Mouse (Mus musculus): Measurements from ENCODE around the gene Adat1. TPM values are rescaled to one million over a fixed set of nuclear protein-coding genes. Genes with fewer than 3 reads are reported as not detected.
"Not testable (repeated sequence)": the region's sequence is repeated elsewhere in the genome, so short reads cannot be mapped to it uniquely, and the experiment has no call there.

Adat1 gene
- polyA plus RNA-seq, 1 experiment from 2014 or later: 7.1 TPM

GRCm38 (mm10) chr8:111940171-111941100 lies 51.7 kb downstream of the Adat1 start, which contains the start of gene Gabarapl2:
Gene Gabarapl2, plus strand, starts transcription at chr8:111940703.
- H3K4me2 ChIP-seq: peak within 1 kb of the TSS; percentile 93
- H3K36me3 ChIP-seq (ENCODE audit: control insufficient read depth, insufficient read depth, low read length): peaks cover 3% of the 10 kb centered on the region; the same call in 1 of the 2 replicates
- no peaks in the 10 kb centered on the region for H3K27me3 ChIP-seq (ENCODE audit: control insufficient read depth, insufficient read depth, low read length)
- under 1% methylated on average over 65 of the region's 65 CpGs for WGBS (ENCODE audit: insufficient replicate concordance)
- peak within 1 kb of the TSS; percentile 84 for H3K9ac ChIP-seq (ENCODE audit: low read depth, low read length)
- H3K4me3 ChIP-seq (ENCODE audit: low read depth, low read length): peak within 1 kb of the TSS; percentile 91
- peaks cover 8% of the 10 kb centered on the region for H3K4me1 ChIP-seq (ENCODE audit: control insufficient read depth, insufficient read depth, low read length)
- no peaks in the 10 kb centered on the region for H3K9me3 ChIP-seq (replicated peaks; ENCODE audit: control insufficient read depth, low read length)
- ATAC-seq (replicated peaks; ENCODE audit: insufficient number of reproducible peaks, low FRiP score, low TSS enrichment): peak; percentile 94
- peak within 1 kb of the TSS; percentile 76 for H3K27ac ChIP-seq (ENCODE audit: low read depth, low read length)

- H3K9me3 ChIP-seq (replicated peaks; ENCODE audit: control insufficient read depth, low read length): no peaks in the 10 kb centered on the region
- H3K27ac ChIP-seq (ENCODE audit: low read depth, low read length): peak overlapping the region; percentile 76
- WGBS (ENCODE audit: insufficient replicate concordance): 10% methylated on average over 10 of the region's 10 CpGs
- H3K4me1 ChIP-seq (ENCODE audit: control insufficient read depth, insufficient read depth, low read length): peaks cover 8% of the 10 kb centered on the region
- no peaks in the 10 kb centered on the region for H3K36me3 ChIP-seq (ENCODE audit: control insufficient read depth, insufficient read depth, low read length)
- peak overlapping the region; percentile 93 for H3K4me2 ChIP-seq
- ATAC-seq (replicated peaks; ENCODE audit: insufficient number of reproducible peaks, low FRiP score, low TSS enrichment): peak; percentile 78
- H3K9ac ChIP-seq (ENCODE audit: low read depth, low read length): peak overlapping the region; percentile 73; the same call in 1 of the 2 replicates
- H3K27me3 ChIP-seq (ENCODE audit: control insufficient read depth, insufficient read depth, low read length): no peaks in the 10 kb centered on the region
- H3K4me3 ChIP-seq (ENCODE audit: low read depth, low read length): peak overlapping the region; percentile 91
Observed at GRCm38 (mm10) chr8:111939516-111940142, 52.5 kb downstream of the Adat1 start.

GRCm38 (mm10) chr8:111938076-111938985 lies 53.8 kb downstream of the Adat1 start:
- not testable (repeated sequence) for H3K36me3 ChIP-seq (ENCODE audit: control insufficient read depth, insufficient read depth, low read length); H3K4me2 ChIP-seq; H3K9me3 ChIP-seq (replicated peaks; ENCODE audit: control insufficient read depth, low read length); H3K4me3 ChIP-seq (ENCODE audit: low read depth, low read length); ATAC-seq (replicated peaks; ENCODE audit: insufficient number of reproducible peaks, low FRiP score, low TSS enrichment); H3K27ac ChIP-seq (ENCODE audit: low read depth, low read length); H3K4me1 ChIP-seq (ENCODE audit: control insufficient read depth, insufficient read depth, low read length); H3K9ac ChIP-seq (ENCODE audit: low read depth, low read length); H3K27me3 ChIP-seq (ENCODE audit: control insufficient read depth, insufficient read depth, low read length)
- WGBS (ENCODE audit: insufficient replicate concordance): 81% methylated on average over 9 of the region's 9 CpGs

GRCm38 (mm10) chr8:111937184-111937583 lies 54.9 kb downstream of the Adat1 start:
- Histone ChIP-seq H3K4me1 (ENCODE audit: control insufficient read depth, insufficient read depth, low read length) (peaks cover 8% of the 10 kb centered on the region), H3K36me3 (ENCODE audit: control insufficient read depth, insufficient read depth, low read length) (no peaks in the 10 kb centered on the region), H3K27ac (ENCODE audit: low read depth, low read length) (no peak overlapping the region), H3K4me3 (ENCODE audit: low read depth, low read length) (no peak overlapping the region), H3K27me3 (ENCODE audit: control insufficient read depth, insufficient read depth, low read length) (no peaks in the 10 kb centered on the region), H3K9me3 (replicated peaks; ENCODE audit: control insufficient read depth, low read length) (no peaks in the 10 kb centered on the region), H3K4me2 (no peak overlapping the region), H3K9ac (ENCODE audit: low read depth, low read length) (no peak overlapping the region)
- ATAC-seq (replicated peaks; ENCODE audit: insufficient number of reproducible peaks, low FRiP score, low TSS enrichment): no peak
- 70% methylated on average over 3 of the region's 3 CpGs for WGBS (ENCODE audit: insufficient replicate concordance)

GRCm38 (mm10) chr8:111934201-111934600 lies 57.9 kb downstream of the Adat1 start:
- H3K4me2 ChIP-seq: peak overlapping the region; percentile 99
- no peaks in the 10 kb centered on the region for H3K36me3 ChIP-seq (ENCODE audit: control insufficient read depth, insufficient read depth, low read length)
- ATAC-seq (replicated peaks; ENCODE audit: insufficient number of reproducible peaks, low FRiP score, low TSS enrichment): no peak
- no peaks in the 10 kb centered on the region for H3K27me3 ChIP-seq (ENCODE audit: control insufficient read depth, insufficient read depth, low read length)
- H3K9ac ChIP-seq (ENCODE audit: low read depth, low read length): no peak overlapping the region
- H3K4me1 ChIP-seq (ENCODE audit: control insufficient read depth, insufficient read depth, low read length): no peaks in the 10 kb centered on the region
- no peak overlapping the region for H3K27ac ChIP-seq (ENCODE audit: low read depth, low read length)
- WGBS (ENCODE audit: insufficient replicate concordance): 87% methylated on average over 2 of the region's 2 CpGs
- no peaks in the 10 kb centered on the region for H3K9me3 ChIP-seq (replicated peaks; ENCODE audit: control insufficient read depth, low read length)
- no peak overlapping the region for H3K4me3 ChIP-seq (ENCODE audit: low read depth, low read length)

GRCm38 (mm10) chr8:111933348-111934076 lies 58.6 kb downstream of the Adat1 start, which contains the start of gene Tmem231:
Gene Tmem231, minus strand, starts transcription at chr8:111933881.
- H3K4me2 ChIP-seq: peak within 1 kb of the TSS; percentile 99
- H3K27me3 ChIP-seq (ENCODE audit: control insufficient read depth, insufficient read depth, low read length): no peaks in the 10 kb centered on the region
- ATAC-seq (replicated peaks; ENCODE audit: insufficient number of reproducible peaks, low FRiP score, low TSS enrichment): peak; percentile 97
- no peaks in the 10 kb centered on the region for H3K9me3 ChIP-seq (replicated peaks; ENCODE audit: control insufficient read depth, low read length)
- peak within 1 kb of the TSS; percentile 73 for H3K4me3 ChIP-seq (ENCODE audit: low read depth, low read length)
- H3K36me3 ChIP-seq (ENCODE audit: control insufficient read depth, insufficient read depth, low read length): no peaks in the 10 kb centered on the region
- H3K27ac ChIP-seq (ENCODE audit: low read depth, low read length): peak within 1 kb of the TSS; percentile 57; the same call in 1 of the 2 replicates
- WGBS (ENCODE audit: insufficient replicate concordance): under 1% methylated on average over 53 of the region's 53 CpGs
- no peaks in the 10 kb centered on the region for H3K4me1 ChIP-seq (ENCODE audit: control insufficient read depth, insufficient read depth, low read length)
- H3K9ac ChIP-seq (ENCODE audit: low read depth, low read length): peak within 1 kb of the TSS; percentile 80

GRCm38 (mm10) chr8:111932580-111933336 lies 59.3 kb downstream of the Adat1 start:
- 28% methylated on average over 19 of the region's 19 CpGs for WGBS (ENCODE audit: insufficient replicate concordance)
- peak; percentile 46; the same call in 1 of the 2 replicates for ATAC-seq (replicated peaks; ENCODE audit: insufficient number of reproducible peaks, low FRiP score, low TSS enrichment)

More at GRCm38 (mm10) chr8:111932580-111933336, 59.3 kb downstream of the Adat1 start:
- Histone ChIP-seq H3K27me3 (ENCODE audit: control insufficient read depth, insufficient read depth, low read length) (no peaks in the 10 kb centered on the region), H3K9ac (ENCODE audit: low read depth, low read length) (peak overlapping the region; percentile 80), H3K36me3 (ENCODE audit: control insufficient read depth, insufficient read depth, low read length) (no peaks in the 10 kb centered on the region), H3K27ac (ENCODE audit: low read depth, low read length) (peak overlapping the region; percentile 57; the same call in 1 of the 2 replicates), H3K4me3 (ENCODE audit: low read depth, low read length) (peak overlapping the region; percentile 73), H3K4me1 (ENCODE audit: control insufficient read depth, insufficient read depth, low read length) (no peaks in the 10 kb centered on the region), H3K4me2 (peak overlapping the region; percentile 99), H3K9me3 (replicated peaks; ENCODE audit: control insufficient read depth, low read length) (no peaks in the 10 kb centered on the region)

Measured in heart, embryonic 11.5 days (tissue).